Mouse (Mus musculus) spleen, adult 2 months (tissue): ENCODE results near the gene Pcsk4.

ENCODE experiments used
- CTCF ChIP-seq: fragments of 200-500 bp; IDR thresholded peaks from 2 replicates; pipeline ENCODE4 v1.5.1; 2011; ENCODE audit warnings: mild to moderate bottlenecking, inconsistent platforms; ENCODE audit not compliant: insufficient read depth, insufficient read length, insufficient replicate concordance; ENCODE audit errors: extremely low read depth
- POLR2A ChIP-seq: fragments of 200-500 bp; IDR thresholded peaks from 2 replicates; pipeline ENCODE4 v1.6.1; 2011; ENCODE audit warnings: low read depth, low read length, inconsistent platforms

- TF ChIP-seq POLR2A (no peak), CTCF (no peak)
Measured at GRCm38 (mm10) chr10:80343425-80343895, 14.2 kb upstream of the Pcsk4 start.
